Mouse (Mus musculus) cerebellum, adult 2 months (tissue): ENCODE data around the gene Bik. TPM values are rescaled to one million over a fixed set of nuclear protein-coding genes. Genes with fewer than 3 reads are reported as not detected.

Experiments
- DNase-seq, 2 experiments: peaks; one replicate each; pipeline ENCODE4 v3.0.0; 2021
- H3K27ac ChIP-seq: fragments of 200-500 bp; 2 replicates; pipeline ENCODE4 v1.5.1; 2012; ENCODE audit warnings: low read length, control low read depth, inconsistent platforms; ENCODE audit not compliant: insufficient read depth
- H3K27me3 ChIP-seq: fragments of 200-500 bp; 2 replicates; pipeline ENCODE4 v1.6.1; 2012; ENCODE audit warnings: inconsistent platforms, mild to moderate bottlenecking, low read length, moderate library complexity; ENCODE audit not compliant: control insufficient read depth, insufficient read depth
- H3K4me1 ChIP-seq: fragments of 200-500 bp; 2 replicates; pipeline ENCODE4 v1.6.1; 2011; ENCODE audit warnings: low read length; ENCODE audit not compliant: control insufficient read depth, insufficient read depth
- H3K4me3 ChIP-seq: fragments of 200-500 bp; replicated peaks from 2 replicates; pipeline ENCODE3; 2011; ENCODE audit warnings: mild to moderate bottlenecking, low read depth, low read length, control low read depth; ENCODE audit not compliant: insufficient read depth
- CTCF ChIP-seq: fragments of 200-500 bp; IDR thresholded peaks from 2 replicates; pipeline ENCODE4 v1.5.1; 2011; ENCODE audit warnings: low read depth, mild to moderate bottlenecking, control low read depth, low read length, moderate library complexity, borderline replicate concordance; ENCODE audit not compliant: insufficient read depth
- POLR2A ChIP-seq: fragments of 200-500 bp; IDR thresholded peaks from 2 replicates; pipeline ENCODE4 v1.6.1; 2011; ENCODE audit warnings: low read length, control low read depth, borderline replicate concordance; ENCODE audit not compliant: insufficient read depth
- WGBS: fragments of 180-500 bp; shearing (Covaris S2); methylation state at CpG from one replicate; pipeline ENCODE4 v1.1.7; 2018; 5-methylcytosine and 5-hydroxymethylcytosine counted together
- polyA plus RNA-seq: library from polyadenylated mRNA; depleted of rRNA; stranded (reverse); fragments of >200 nt; gene quantifications from 2 replicates; pipeline ENCODE4 v1.2.3, GENCODE M21; 2012

The Bik gene
- polyA plus RNA-seq, 1 experiment = 0.31 TPM

DNA sequence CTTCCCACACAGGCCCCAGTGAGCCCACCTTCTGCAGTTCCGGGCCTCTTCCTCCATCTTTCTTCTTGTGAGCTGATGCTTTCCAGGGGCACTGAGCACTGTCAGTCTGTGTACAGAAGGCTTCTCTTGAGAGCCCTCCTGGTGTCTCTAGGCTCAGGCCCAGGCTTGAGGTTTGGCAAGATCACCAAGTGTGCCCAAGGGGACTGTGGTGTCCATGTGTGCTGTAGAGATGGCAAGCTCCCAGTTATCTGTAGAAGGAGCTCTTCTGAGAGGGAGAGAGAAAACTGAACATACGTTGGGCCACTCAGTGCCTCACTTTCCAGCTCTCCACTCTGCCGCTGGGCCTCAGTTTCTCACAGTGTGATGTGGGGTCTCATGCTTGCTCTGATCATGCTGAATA is 41.1 kb downstream of the Bik start:
- no peak for DNase-seq
- H3K4me1 ChIP-seq = no peaks in the 10 kb centered on the region
- H3K4me3 ChIP-seq = no peak overlapping the region
- H3K27me3 ChIP-seq = no peaks in the 10 kb centered on the region
- TF ChIP-seq CTCF = no peak
- no peak for TF ChIP-seq POLR2A
- WGBS = 58% methylated on average over 3 of the region's 3 CpGs
- H3K27ac ChIP-seq = no peak overlapping the region

DNA sequence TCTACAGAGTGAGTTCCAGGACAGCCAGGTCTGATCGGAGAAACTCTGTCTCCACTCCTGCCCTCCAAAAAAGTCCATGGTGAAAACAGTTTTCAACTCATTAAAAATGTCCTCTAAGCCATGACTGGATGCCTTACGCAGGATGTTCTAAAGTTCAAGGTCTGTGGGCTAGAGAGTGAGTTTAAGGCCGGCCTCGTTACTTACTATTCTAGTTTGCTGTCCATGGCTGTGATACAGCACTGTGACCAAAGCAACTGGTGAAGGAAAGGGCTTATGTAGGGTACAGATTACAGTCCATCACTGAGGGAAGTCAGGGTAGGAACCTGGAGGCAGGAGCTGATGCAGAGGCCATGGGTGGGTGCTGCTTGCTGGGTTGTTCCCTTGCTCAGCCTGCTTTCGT is 41.9 kb downstream of the Bik start:
- H3K4me3 ChIP-seq = no peak overlapping the region
- DNase-seq = no peak
- no peaks in the 10 kb centered on the region for H3K27me3 ChIP-seq
- TF ChIP-seq CTCF (no peak), POLR2A (no peak)
- no peaks in the 10 kb centered on the region for H3K4me1 ChIP-seq
- no peak overlapping the region for H3K27ac ChIP-seq
- 98% methylated on average over 5 of the region's 5 CpGs for WGBS

DNA sequence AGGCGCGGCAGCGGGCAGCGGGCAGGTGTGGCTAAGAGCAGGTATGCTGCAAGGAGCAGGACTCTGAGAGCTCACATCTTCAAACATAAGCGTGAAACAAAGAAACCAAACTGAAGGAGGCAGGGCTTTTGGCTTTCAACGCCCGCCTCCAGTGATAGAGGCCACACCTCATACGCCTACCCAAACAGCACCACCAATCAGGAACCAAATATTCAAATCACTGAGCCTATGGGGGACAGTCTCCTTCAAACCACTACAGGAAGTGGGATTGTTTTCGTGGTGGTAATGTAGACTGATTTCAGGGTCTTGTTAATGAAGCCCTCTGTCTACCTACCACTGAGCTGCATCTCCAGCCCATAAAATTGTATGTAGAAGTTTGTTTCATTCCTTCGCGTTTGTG is 43.0 kb downstream of the Bik start:
- Histone ChIP-seq H3K27ac (no peak overlapping the region), H3K4me1 (no peaks in the 10 kb centered on the region), H3K4me3 (no peak overlapping the region), H3K27me3 (no peaks in the 10 kb centered on the region)
- TF ChIP-seq POLR2A (no peak), CTCF (no peak)
- no peak for DNase-seq
- WGBS = 68% methylated on average over 11 of the region's 11 CpGs

DNA sequence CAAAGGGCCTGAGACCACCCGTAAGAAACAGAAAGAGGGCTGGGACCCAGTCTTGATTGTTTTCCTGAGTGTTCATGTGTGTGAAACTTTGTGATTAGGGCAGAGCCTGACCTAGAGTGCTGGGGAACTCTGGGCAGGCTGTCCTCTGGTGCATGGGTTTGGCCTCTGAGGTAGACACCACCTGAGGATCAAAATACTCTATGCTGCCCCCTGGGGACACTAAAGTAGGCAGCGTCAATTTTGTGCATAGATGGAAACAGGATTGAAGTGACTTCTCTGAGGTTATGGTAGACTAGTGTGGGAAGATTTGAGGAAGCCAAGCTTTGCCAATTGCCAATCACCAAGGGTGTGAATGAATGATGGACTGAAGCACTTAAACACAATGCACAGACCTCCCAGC is 44.0 kb downstream of the Bik start:
- TF ChIP-seq POLR2A (no peak), CTCF (no peak)
- 65% methylated on average over 2 of the region's 2 CpGs for WGBS
- no peak overlapping the region for H3K27ac ChIP-seq
- no peaks in the 10 kb centered on the region for H3K27me3 ChIP-seq
- no peak overlapping the region for H3K4me3 ChIP-seq
- H3K4me1 ChIP-seq = no peaks in the 10 kb centered on the region
- no peak for DNase-seq

DNA sequence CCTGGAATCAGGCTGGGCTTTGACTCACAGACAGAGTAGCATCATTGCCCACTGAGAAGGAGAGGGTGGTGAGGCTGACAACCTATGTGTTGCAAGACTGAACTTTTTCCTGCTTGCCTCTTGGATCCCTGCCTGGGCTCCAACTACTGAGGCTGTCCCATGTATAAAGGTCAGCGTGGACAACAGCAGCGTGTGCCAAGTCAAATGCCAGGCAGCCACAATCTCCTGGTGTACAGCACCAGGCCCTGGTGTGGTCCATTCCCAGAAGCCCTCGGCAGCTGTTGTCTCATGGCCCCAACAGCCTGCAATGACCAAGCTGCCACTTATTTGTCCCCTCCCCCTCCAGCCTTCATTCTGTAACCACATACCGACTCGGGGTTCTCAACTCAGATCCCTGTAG is 45.0 kb downstream of the Bik start:
- TF ChIP-seq POLR2A (no peak), CTCF (no peak)
- DNase-seq = no peak
- no peaks in the 10 kb centered on the region for H3K4me1 ChIP-seq
- WGBS = 69% methylated on average over 5 of the region's 5 CpGs
- no peaks in the 10 kb centered on the region for H3K27me3 ChIP-seq
- H3K4me3 ChIP-seq = no peak overlapping the region
- no peak overlapping the region for H3K27ac ChIP-seq

DNA sequence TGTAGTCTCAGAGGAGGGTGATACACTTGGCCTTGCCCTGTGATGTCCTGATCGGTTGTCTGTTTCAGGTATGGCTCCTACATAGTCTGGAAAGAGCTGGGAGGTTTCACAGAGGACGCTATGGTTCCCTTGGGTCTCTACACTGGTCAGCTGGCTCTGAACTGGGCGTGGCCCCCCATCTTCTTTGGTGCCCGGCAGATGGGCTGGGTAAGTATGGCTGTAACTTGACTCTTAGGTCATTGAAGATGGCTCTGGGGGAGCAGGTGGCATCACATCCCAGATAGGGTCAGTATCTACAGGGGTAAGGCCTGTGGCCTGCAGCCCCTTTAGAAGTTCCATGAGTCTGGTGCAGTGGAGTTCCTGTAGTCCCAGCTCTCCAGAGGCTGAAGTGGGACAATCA is 45.5 kb downstream of the Bik start:
- no peaks in the 10 kb centered on the region for H3K27me3 ChIP-seq
- no peaks in the 10 kb centered on the region for H3K4me1 ChIP-seq
- no peak for DNase-seq
- 77% methylated on average over 4 of the region's 4 CpGs for WGBS
- H3K27ac ChIP-seq = no peak overlapping the region
- TF ChIP-seq POLR2A (no peak), CTCF (no peak)
- no peak overlapping the region for H3K4me3 ChIP-seq

DNA sequence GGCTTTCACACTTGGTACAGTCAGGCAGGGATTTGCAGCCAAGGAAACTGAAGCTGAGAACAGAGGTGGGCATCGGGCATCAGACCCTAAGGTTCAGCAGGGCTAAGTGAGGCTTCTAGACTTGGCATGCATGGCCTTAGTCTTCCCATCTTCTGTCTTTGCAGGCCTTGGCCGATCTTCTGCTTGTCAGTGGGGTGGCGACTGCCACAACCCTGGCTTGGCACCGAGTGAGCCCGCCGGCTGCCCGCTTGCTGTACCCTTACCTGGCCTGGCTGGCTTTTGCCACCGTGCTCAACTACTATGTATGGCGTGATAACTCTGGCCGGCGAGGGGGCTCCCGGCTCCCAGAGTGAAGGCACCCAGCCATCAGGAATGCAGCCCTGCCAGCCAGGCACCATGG is 46.9 kb downstream of the Bik start:
- Histone ChIP-seq H3K27me3 (no peaks in the 10 kb centered on the region), H3K4me1 (no peaks in the 10 kb centered on the region), H3K4me3 (no peak overlapping the region), H3K27ac (no peak overlapping the region)
- DNase-seq = peak; percentile 55 to 58
- WGBS = 29% methylated on average over 12 of the region's 12 CpGs
- TF ChIP-seq CTCF (no peak), POLR2A (no peak)

DNA sequence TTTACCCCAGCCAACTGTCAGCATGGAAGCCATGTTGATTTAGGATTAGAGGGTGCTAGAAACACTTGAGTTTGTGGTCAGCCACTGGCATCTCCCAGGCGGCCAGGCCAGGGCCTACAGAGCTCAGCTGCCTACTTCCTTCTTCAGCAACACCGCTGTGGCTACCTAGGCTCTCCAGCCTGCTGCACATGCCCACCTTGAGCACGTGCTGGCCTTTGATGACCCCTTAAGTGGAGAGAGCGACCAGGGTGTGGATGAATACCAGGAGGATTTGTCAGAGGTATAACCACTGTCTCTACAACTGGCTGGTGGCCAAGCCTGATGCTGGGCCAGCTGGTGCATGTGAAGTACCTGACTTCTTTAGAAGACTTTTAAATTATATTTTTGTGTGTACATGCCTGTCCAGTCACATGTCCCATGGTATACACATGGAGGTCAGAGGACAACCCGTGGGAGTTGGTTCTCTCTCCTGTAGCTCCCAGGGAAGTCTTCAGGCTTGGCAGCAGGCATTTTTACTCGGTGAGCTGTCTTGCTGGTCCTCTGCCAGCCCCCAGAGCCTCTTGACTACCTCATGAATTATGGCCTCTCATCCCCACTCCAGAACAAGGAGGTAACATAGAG is 48.2 kb downstream of the Bik start:
- TF ChIP-seq CTCF (no peak), POLR2A (no peak)
- no peaks in the 10 kb centered on the region for H3K27me3 ChIP-seq
- no peak overlapping the region for H3K27ac ChIP-seq
- DNase-seq = no peak
- WGBS = 71% methylated on average over 6 of the region's 6 CpGs
- no peak overlapping the region for H3K4me3 ChIP-seq
- H3K4me1 ChIP-seq = no peaks in the 10 kb centered on the region

DNA sequence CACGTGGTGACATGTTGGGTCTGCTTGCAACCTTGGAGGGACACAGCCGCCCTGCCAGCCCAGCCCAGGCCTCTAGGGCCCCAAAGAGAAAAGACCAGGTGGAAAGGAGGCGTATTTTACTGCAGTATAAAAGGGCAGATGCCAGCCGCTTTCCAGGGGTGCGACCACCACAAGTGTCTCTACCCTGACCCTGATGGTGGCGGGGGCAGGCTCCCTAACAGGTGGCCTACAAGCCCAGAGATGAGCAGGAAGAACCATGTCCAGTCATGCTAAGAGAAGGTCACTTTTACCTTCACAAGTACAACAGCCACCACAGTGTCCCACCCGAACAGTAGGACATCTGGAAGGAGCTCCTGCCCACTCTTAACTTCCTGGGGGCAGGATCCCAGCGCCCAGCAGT is 48.9 kb downstream of the Bik start:
- no peak for DNase-seq
- H3K4me1 ChIP-seq = no peaks in the 10 kb centered on the region
- TF ChIP-seq CTCF (no peak), POLR2A (no peak)
- no peaks in the 10 kb centered on the region for H3K27me3 ChIP-seq
- no peak overlapping the region for H3K4me3 ChIP-seq
- WGBS = 96% methylated on average over 8 of the region's 8 CpGs
- no peak overlapping the region for H3K27ac ChIP-seq
